Comparison of ENCODE assay signal across 8 mouse cellular contexts in genomic region chr1:64087657-64088603, GRCm38 (mm10). TPM values are rescaled to one million over a fixed set of nuclear protein-coding genes. Genes with fewer than 3 reads are reported as not detected.
DNase-seq lines count a peak whose midpoint lies in the region; ATAC-seq lines count a peak whose summit lies in the region.

No protein-coding gene starts in this region.

- no peaks in the 10 kb centered on the region for H3K9me3 ChIP-seq in hindbrain, embryonic 10.5 days
- no peaks in the 10 kb centered on the region for H3K9me3 ChIP-seq in limb, embryonic 11.5 days (ENCODE audit: control insufficient read depth, low read length)
- H3K9me3 ChIP-seq in midbrain, embryonic 15.5 days: no peaks in the 10 kb centered on the region

- peak; percentile 90 for ATAC-seq in limb, embryonic 11.5 days (ENCODE audit: insufficient number of reproducible peaks, low FRiP score, low TSS enrichment, low read depth)
- peak; percentile 57 for ATAC-seq in midbrain, embryonic 15.5 days (replicated peaks)

- no peaks in the 10 kb centered on the region for H3K36me3 ChIP-seq in hindbrain, embryonic 10.5 days
- H3K36me3 ChIP-seq in limb, embryonic 11.5 days (ENCODE audit: control insufficient read depth, insufficient read depth, low read length): no peaks in the 10 kb centered on the region
- no peaks in the 10 kb centered on the region for H3K36me3 ChIP-seq in midbrain, embryonic 15.5 days (replicated peaks)

- peaks cover 44% of the 10 kb centered on the region for H3K4me1 ChIP-seq in hindbrain, embryonic 10.5 days (replicated peaks)
- H3K4me1 ChIP-seq in limb, embryonic 11.5 days (ENCODE audit: control insufficient read depth, insufficient read depth, low read length): peaks cover 13% of the 10 kb centered on the region
- H3K4me1 ChIP-seq in midbrain, embryonic 15.5 days: peaks cover 75% of the 10 kb centered on the region

- no peak overlapping the region for H3K4me3 ChIP-seq in hindbrain, embryonic 10.5 days
- no peak overlapping the region for H3K4me3 ChIP-seq in limb, embryonic 11.5 days (ENCODE audit: low read depth, low read length)
- no peak overlapping the region for H3K4me3 ChIP-seq in midbrain, embryonic 15.5 days

- 53% methylated on average over 17 of the region's 17 CpGs for WGBS in hindbrain, embryonic 10.5 days
- 17% methylated on average over 17 of the region's 17 CpGs for WGBS in limb, embryonic 11.5 days
- WGBS in midbrain, embryonic 15.5 days: 27% methylated on average over 17 of the region's 17 CpGs

- no peak overlapping the region for H3K9ac ChIP-seq in limb, embryonic 11.5 days (ENCODE audit: low read length)
- H3K9ac ChIP-seq in midbrain, embryonic 15.5 days: no peak overlapping the region

- DNase-seq in adrenal gland, adult 2 months: peak; percentile 44
- DNase-seq in adrenal gland, postnatal 4 days (ENCODE audit: low spot score in 2 of 2): no peak
- DNase-seq in adrenal gland, postnatal 25 days: peak; percentile 10
- peak; percentile 40 for DNase-seq in fibroblast of lung, adult 2 months (ENCODE audit: low read depth)
- no peak for DNase-seq in hindbrain, embryonic 10.5 days (ENCODE audit: low spot score)
- DNase-seq in limb, embryonic 11.5 days (ENCODE audit: low spot score): peak; percentile 65
- peak; percentile 93 for DNase-seq in thymus, postnatal 14 days

- peak overlapping the region; percentile 25 for H3K27ac ChIP-seq in hindbrain, embryonic 10.5 days
- no peak overlapping the region; the same call in 1 of the 2 replicates for H3K27ac ChIP-seq in limb, embryonic 11.5 days (replicated peaks; ENCODE audit: low read depth, low read length)
- H3K27ac ChIP-seq in midbrain, embryonic 15.5 days: no peak overlapping the region; the same call in 1 of the 2 replicates

- H3K4me2 ChIP-seq in limb, embryonic 11.5 days (ENCODE audit: low read depth, severe bottlenecking): peak overlapping the region; percentile 24
- no peak overlapping the region for H3K4me2 ChIP-seq in midbrain, embryonic 15.5 days

- H3K27me3 ChIP-seq in hindbrain, embryonic 10.5 days (ENCODE audit: insufficient read depth, poor library complexity, severe bottlenecking): no peaks in the 10 kb centered on the region
- no peaks in the 10 kb centered on the region for H3K27me3 ChIP-seq in limb, embryonic 11.5 days (ENCODE audit: control insufficient read depth, insufficient read depth, low read length)
- H3K27me3 ChIP-seq in midbrain, embryonic 15.5 days (replicated peaks): no peaks in the 10 kb centered on the region

RNA-seq across cellular contexts. Expression of gene Klf7, which starts 34.2 kb away (rescaled TPM):
- 10 to 100 TPM; 13.4 to 18.6 TPM for total RNA-seq in adrenal gland, adult 2 months (2021)
- polyA plus RNA-seq in adrenal gland, adult 2 months (2012; rRNA removed): 7.1 and 15.5 TPM in 2 replicates
- 10 to 100 TPM; 23.3 to 29.2 TPM for total RNA-seq in adrenal gland, postnatal 4 days (2021)
- total RNA-seq in adrenal gland, postnatal 25 days (2021): 18.6 and 23.3 TPM in 2 replicates
- 21.7 and 28.3 TPM in 2 replicates for polyA plus RNA-seq in hindbrain, embryonic 10.5 days (2016; fragmentation: Nextera tagmentation; extraction: Ambion mirVana)
- polyA plus RNA-seq in limb, embryonic 11.5 days (2014; fragmentation: Nextera tagmentation; extraction: Ambion mirVana): 9.7 and 13.1 TPM in 2 replicates
- polyA plus RNA-seq in midbrain, embryonic 15.5 days (2015; fragmentation: Nextera tagmentation; extraction: Ambion mirVana): 117 and 118 TPM in 2 replicates

Comparison
In these comparisons a context has a peak if more than half of its experiments do, and no peak if none do; other contexts are left out.
1. DNase-seq: peak in adrenal gland, adult 2 months (single experiment), adrenal gland, postnatal 25 days (single experiment), fibroblast of lung, adult 2 months (single experiment), limb, embryonic 11.5 days (single experiment) and thymus, postnatal 14 days (single experiment); none in adrenal gland, postnatal 4 days (0 of 2) and hindbrain, embryonic 10.5 days (single experiment).